Mouse (Mus musculus) olfactory bulb, adult 2 months (tissue): ENCODE measurements around the gene Nrp2. TPM values are rescaled to one million over a fixed set of nuclear protein-coding genes. Genes with fewer than 3 reads are reported as not detected.

ENCODE experiments used
- H3K27ac ChIP-seq: fragments of 200-500 bp; 2 replicates; pipeline ENCODE4 v1.5.1; 2012; ENCODE audit warnings: low read depth, low read length; ENCODE audit not compliant: insufficient read depth
- H3K4me1 ChIP-seq: fragments of 200-500 bp; 2 replicates; pipeline ENCODE4 v1.6.1; 2012; ENCODE audit warnings: low read length; ENCODE audit not compliant: control insufficient read depth, insufficient read depth
- H3K4me3 ChIP-seq: fragments of 200-500 bp; 2 replicates; pipeline ENCODE4 v1.5.1; 2012; ENCODE audit warnings: mild to moderate bottlenecking, low read depth, low read length, moderate library complexity; ENCODE audit not compliant: insufficient read depth
- CTCF ChIP-seq: fragments of 200-500 bp; IDR thresholded peaks from 2 replicates; pipeline ENCODE4 v1.5.1; 2012; ENCODE audit warnings: low read depth, mild to moderate bottlenecking, low read length, moderate library complexity; ENCODE audit not compliant: insufficient read depth
- POLR2A ChIP-seq: fragments of 200-500 bp; IDR thresholded peaks from 2 replicates; pipeline ENCODE4 v1.6.1; 2012; ENCODE audit warnings: mild to moderate bottlenecking, low read depth, low read length, moderate library complexity; ENCODE audit not compliant: insufficient read depth
- WGBS: fragments of 180-500 bp; shearing (Covaris S2); methylation state at CpG from one replicate; pipeline ENCODE4 v1.1.7; 2018; 5-methylcytosine and 5-hydroxymethylcytosine counted together
- polyA plus RNA-seq: library from polyadenylated mRNA; stranded (reverse); fragments of >200 nt; gene quantifications from 2 replicates; pipeline ENCODE4 v1.2.4, GENCODE M21; 2012; ENCODE audit warnings: low replicate concordance; ENCODE audit not compliant: missing spikeins, insufficient read depth, insufficient read length

Gene Nrp2
- polyA plus RNA-seq, 1 experiment: not detected

GRCm38 (mm10) chr1:62766766-62767165 is 63.7 kb downstream of the Nrp2 start:
- 75% methylated on average over 4 of the region's 4 CpGs for WGBS
- H3K27ac ChIP-seq: no peak overlapping the region
- no peak for TF ChIP-seq CTCF
- TF ChIP-seq POLR2A: no peak
- peaks cover 3% of the 10 kb centered on the region; the same call in 1 of the 2 replicates for H3K4me1 ChIP-seq
- no peak overlapping the region for H3K4me3 ChIP-seq

GRCm38 (mm10) chr1:62767611-62768010 is 64.5 kb downstream of the Nrp2 start:
- Histone ChIP-seq H3K4me3 (no peak overlapping the region), H3K27ac (no peak overlapping the region), H3K4me1 (peaks cover 3% of the 10 kb centered on the region; the same call in 1 of the 2 replicates)
- 87% methylated on average over 9 of the region's 9 CpGs for WGBS
- no peak for TF ChIP-seq POLR2A
- no peak for TF ChIP-seq CTCF

- Histone ChIP-seq H3K4me3 (no peak overlapping the region), H3K27ac (no peak overlapping the region), H3K4me1 (peaks cover 5% of the 10 kb centered on the region; the same call in 1 of the 2 replicates)
- TF ChIP-seq POLR2A (no peak), CTCF (no peak)
- WGBS: 77% methylated on average over 4 of the region's 4 CpGs
Observed at GRCm38 (mm10) chr1:62770576-62770975, 67.5 kb downstream of the Nrp2 start.

GRCm38 (mm10) chr1:62772391-62772790 is 69.3 kb downstream of the Nrp2 start:
- Histone ChIP-seq H3K4me1 (peaks cover 5% of the 10 kb centered on the region; the same call in 1 of the 2 replicates), H3K27ac (no peak overlapping the region), H3K4me3 (no peak overlapping the region)
- WGBS: 92% methylated on average over 4 of the region's 4 CpGs
- no peak for TF ChIP-seq CTCF
- TF ChIP-seq POLR2A: no peak

- H3K4me3 ChIP-seq: no peak overlapping the region
- no peak overlapping the region for H3K27ac ChIP-seq
- WGBS: 85% methylated on average over 10 of the region's 10 CpGs
- TF ChIP-seq POLR2A (no peak), CTCF (no peak)
- H3K4me1 ChIP-seq: peaks cover 5% of the 10 kb centered on the region; the same call in 1 of the 2 replicates
Observed at GRCm38 (mm10) chr1:62773105-62773920, 70.2 kb downstream of the Nrp2 start.

GRCm38 (mm10) chr1:62773921-62774191 is 70.8 kb downstream of the Nrp2 start:
- Histone ChIP-seq H3K4me1 (peaks cover 5% of the 10 kb centered on the region; the same call in 1 of the 2 replicates), H3K27ac (no peak overlapping the region), H3K4me3 (no peak overlapping the region)
- no peak for TF ChIP-seq CTCF
- TF ChIP-seq POLR2A: no peak
- WGBS: 73% methylated on average over 3 of the region's 3 CpGs

- no peak overlapping the region for H3K27ac ChIP-seq
- H3K4me1 ChIP-seq: peaks cover 5% of the 10 kb centered on the region; the same call in 1 of the 2 replicates
- H3K4me3 ChIP-seq: no peak overlapping the region
- 66% methylated on average over 11 of the region's 11 CpGs for WGBS
- no peak for TF ChIP-seq CTCF
Observed at GRCm38 (mm10) chr1:62774288-62775218, 71.5 kb downstream of the Nrp2 start.

GRCm38 (mm10) chr1:62777320-62778235 is 74.5 kb downstream of the Nrp2 start:
- WGBS: 88% methylated on average over 17 of the region's 17 CpGs
- TF ChIP-seq POLR2A: no peak
- TF ChIP-seq CTCF: no peak
- Histone ChIP-seq H3K4me3 (no peak overlapping the region), H3K4me1 (peaks cover 5% of the 10 kb centered on the region; the same call in 1 of the 2 replicates), H3K27ac (no peak overlapping the region)
